Mouse (Mus musculus): ENCODE data around the gene Ppwd1. TPM values are rescaled to one million over a fixed set of nuclear protein-coding genes. Genes with fewer than 3 reads are reported as not detected.
"Not testable (repeated sequence)": the region's sequence is repeated elsewhere in the genome, so short reads cannot be mapped to it uniquely, and the experiment has no call there.

Ppwd1 gene
- polyA plus RNA-seq (2012; rRNA removed): 0.25 and 0.27 TPM in 2 replicates

- H3K27me3 ChIP-seq (ENCODE audit: control insufficient read depth, insufficient read depth, low read length): no peaks in the 10 kb centered on the region
- under 1% methylated on average over 55 of the region's 55 CpGs for WGBS
- TF ChIP-seq CTCF (IDR thresholded peaks at IDR 0.05; ENCODE audit: extremely low read depth, insufficient read length, insufficient replicate concordance, low read depth, low read length): 0 out of 2 replicates have a peak, but pooled peaks have one; percentile 3
- peak; percentile 72 for TF ChIP-seq POLR2A (IDR thresholded peaks at IDR 0.05; ENCODE audit: low read depth, low read length)
Measured at GRCm38 (mm10) chr13:104228384-104229066, at the start of gene Ppwd1, which contains the start of gene Cenpk. Gene Ppwd1 (minus strand): TSS chr13:104228843. Gene Cenpk (plus strand): TSS chr13:104228611.

DNA sequence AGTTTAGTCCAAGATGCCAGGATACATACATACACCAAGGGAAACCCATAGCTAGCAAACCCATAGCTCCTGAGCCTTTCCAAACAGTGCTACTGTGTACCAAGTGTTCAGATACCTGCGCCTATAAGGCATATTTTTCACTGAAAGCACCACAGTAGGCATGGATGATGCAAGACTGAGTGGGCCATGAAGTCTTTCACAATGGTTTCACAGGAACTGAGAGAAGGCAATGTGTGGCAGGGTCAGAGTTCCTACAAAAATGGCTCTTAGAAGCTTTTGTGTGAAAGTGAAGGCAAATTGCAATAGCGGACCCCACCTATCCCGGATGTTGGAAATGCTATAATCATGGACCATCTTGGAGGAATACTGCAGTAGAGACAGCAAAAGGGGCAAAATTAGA is 30.4 kb upstream of the Ppwd1 start:
- Histone ChIP-seq H3K36me3 (ENCODE audit: control insufficient read depth, insufficient read depth, low read length) (no peaks in the 10 kb centered on the region), H3K4me3 (ENCODE audit: low read depth, low read length) (no peak overlapping the region), H3K27me3 (ENCODE audit: control insufficient read depth, insufficient read depth, low read length) (no peaks in the 10 kb centered on the region), H3K27ac (ENCODE audit: insufficient read depth, low read depth, low read length) (no peak overlapping the region), H3K4me1 (ENCODE audit: control insufficient read depth, insufficient read depth, insufficient read length, low read length) (no peaks in the 10 kb centered on the region)
- 90% methylated on average over 3 of the region's 3 CpGs for WGBS
- TF ChIP-seq CTCF (IDR thresholded peaks at IDR 0.05; ENCODE audit: extremely low read depth, insufficient read length, insufficient replicate concordance, low read depth, low read length) (no peak), POLR2A (IDR thresholded peaks at IDR 0.05; ENCODE audit: low read depth, low read length) (no peak)

More at GRCm38 (mm10) chr13:104228384-104229066, at the start of gene Ppwd1, which contains the start of gene Cenpk:
- Histone ChIP-seq H3K4me1 (ENCODE audit: control insufficient read depth, insufficient read depth, insufficient read length, low read length) (no peaks in the 10 kb centered on the region), H3K4me3 (ENCODE audit: low read depth, low read length) (peak within 1 kb of the TSS; percentile 90), H3K36me3 (ENCODE audit: control insufficient read depth, insufficient read depth, low read length) (0 out of 2 replicates have a peak, but pooled peaks cover 1% of the 10 kb centered on the region), H3K27ac (ENCODE audit: insufficient read depth, low read depth, low read length) (peak within 1 kb of the TSS; percentile 94)

DNA sequence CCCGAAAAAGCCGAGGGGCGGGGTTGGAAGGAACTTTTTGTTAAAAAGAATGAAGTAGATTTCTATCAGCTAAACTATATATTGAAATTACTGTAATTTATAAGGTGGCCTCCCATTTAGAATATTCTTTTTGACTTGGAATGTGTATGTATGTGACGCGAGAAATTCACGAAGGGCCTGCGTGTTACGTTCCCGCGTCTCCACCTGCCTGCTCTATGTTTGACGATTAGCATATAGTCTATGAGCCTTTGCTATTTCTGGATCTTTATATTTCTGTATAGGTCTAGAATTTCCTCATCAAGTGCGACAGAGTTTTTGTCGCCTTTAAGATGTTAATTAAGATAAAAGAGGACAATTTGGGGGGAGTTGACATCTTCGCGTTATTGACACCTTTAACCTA is 538 bp upstream of the Ppwd1 start:
- Histone ChIP-seq H3K27me3 (ENCODE audit: control insufficient read depth, insufficient read depth, low read length) (no peaks in the 10 kb centered on the region), H3K36me3 (ENCODE audit: control insufficient read depth, insufficient read depth, low read length) (no peaks in the 10 kb centered on the region), H3K27ac (ENCODE audit: insufficient read depth, low read depth, low read length) (no peak overlapping the region), H3K4me1 (ENCODE audit: control insufficient read depth, insufficient read depth, insufficient read length, low read length) (no peaks in the 10 kb centered on the region), H3K4me3 (ENCODE audit: low read depth, low read length) (peak overlapping the region; percentile 90)
- TF ChIP-seq POLR2A (IDR thresholded peaks at IDR 0.05; ENCODE audit: low read depth, low read length) (no peak), CTCF (IDR thresholded peaks at IDR 0.05; ENCODE audit: extremely low read depth, insufficient read length, insufficient replicate concordance, low read depth, low read length) (no peak)
- 2% methylated on average over 15 of the region's 15 CpGs for WGBS

GRCm38 (mm10) chr13:104227478-104227877 is 1.2 kb downstream of the Ppwd1 start:
- Histone ChIP-seq H3K27me3 (ENCODE audit: control insufficient read depth, insufficient read depth, low read length) (no peaks in the 10 kb centered on the region), H3K27ac (ENCODE audit: insufficient read depth, low read depth, low read length) (no peak overlapping the region), H3K4me1 (ENCODE audit: control insufficient read depth, insufficient read depth, insufficient read length, low read length) (no peaks in the 10 kb centered on the region), H3K36me3 (ENCODE audit: control insufficient read depth, insufficient read depth, low read length) (peaks cover 4% of the 10 kb centered on the region), H3K4me3 (ENCODE audit: low read depth, low read length) (no peak overlapping the region)
- whole genome bisulfite sequencing: 7% methylated on average over 3 of the region's 3 CpGs
- no peak for TF ChIP-seq POLR2A (IDR thresholded peaks at IDR 0.05; ENCODE audit: low read depth, low read length)
- TF ChIP-seq CTCF (IDR thresholded peaks at IDR 0.05; ENCODE audit: extremely low read depth, insufficient read length, insufficient replicate concordance, low read depth, low read length): no peak

DNA sequence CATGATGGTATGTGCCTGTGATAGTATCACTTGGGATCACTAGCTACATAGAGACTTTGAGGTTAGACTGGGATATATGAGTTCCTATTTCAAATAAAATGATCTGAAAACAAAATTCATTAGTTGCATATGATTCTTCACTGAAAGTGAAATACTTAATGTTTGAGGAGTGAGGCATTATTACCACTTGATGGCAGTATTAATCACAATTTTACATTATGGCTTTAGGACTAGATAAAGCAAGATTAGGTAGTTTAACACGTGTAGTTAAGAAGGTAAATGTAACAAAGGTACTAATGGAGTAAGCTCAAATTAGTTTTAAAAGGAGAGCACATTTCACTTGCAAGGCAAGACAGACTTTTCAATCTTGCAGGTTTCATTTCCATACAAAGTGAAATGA is 24.3 kb downstream of the Ppwd1 start:
- H3K36me3 ChIP-seq (ENCODE audit: control insufficient read depth, insufficient read depth, low read length): peaks cover 26% of the 10 kb centered on the region
- WGBS: 31% methylated on average over 1 of the region's 1 CpGs
- H3K4me3 ChIP-seq (ENCODE audit: low read depth, low read length): no peak overlapping the region
- no peak overlapping the region for H3K27ac ChIP-seq (ENCODE audit: insufficient read depth, low read depth, low read length)
- H3K27me3 ChIP-seq (ENCODE audit: control insufficient read depth, insufficient read depth, low read length): no peaks in the 10 kb centered on the region
- no peaks in the 10 kb centered on the region for H3K4me1 ChIP-seq (ENCODE audit: control insufficient read depth, insufficient read depth, insufficient read length, low read length)
- TF ChIP-seq POLR2A (IDR thresholded peaks at IDR 0.05; ENCODE audit: low read depth, low read length) (no peak), CTCF (IDR thresholded peaks at IDR 0.05; ENCODE audit: extremely low read depth, insufficient read length, insufficient replicate concordance, low read depth, low read length) (no peak)

DNA sequence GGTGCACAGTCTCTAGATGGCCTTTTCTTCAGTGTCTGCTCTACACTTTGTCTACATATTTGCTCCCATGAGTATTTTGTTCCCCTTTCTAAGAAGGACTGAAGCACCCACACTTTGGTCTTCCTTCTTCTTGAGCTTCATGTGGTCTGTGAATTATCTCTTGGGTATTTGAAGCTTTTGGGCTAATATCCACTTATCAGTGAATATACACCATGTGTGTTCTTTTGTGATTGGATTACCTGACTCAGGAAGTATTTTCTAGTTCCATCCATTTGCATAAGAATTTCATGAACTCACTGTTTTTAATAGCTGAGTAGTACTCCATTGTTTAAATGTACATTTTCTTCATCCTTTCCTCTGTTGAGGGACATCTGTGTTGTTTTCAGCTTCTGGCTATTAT is 32.8 kb downstream of the Ppwd1 start:
- H3K27me3 ChIP-seq (ENCODE audit: control insufficient read depth, insufficient read depth, low read length); H3K4me1 ChIP-seq (ENCODE audit: control insufficient read depth, insufficient read depth, insufficient read length, low read length); H3K4me3 ChIP-seq (ENCODE audit: low read depth, low read length); H3K27ac ChIP-seq (ENCODE audit: insufficient read depth, low read depth, low read length): not testable (repeated sequence)
- peaks cover 20% of the 10 kb centered on the region for H3K36me3 ChIP-seq (ENCODE audit: control insufficient read depth, insufficient read depth, low read length)

GRCm38 (mm10) chr13:104187357-104187756 is 41.3 kb downstream of the Ppwd1 start:
- no peak for TF ChIP-seq POLR2A (IDR thresholded peaks at IDR 0.05; ENCODE audit: low read depth, low read length)
- TF ChIP-seq CTCF (IDR thresholded peaks at IDR 0.05; ENCODE audit: extremely low read depth, insufficient read length, insufficient replicate concordance, low read depth, low read length): no peak
- Histone ChIP-seq H3K27ac (ENCODE audit: insufficient read depth, low read depth, low read length) (no peak overlapping the region), H3K27me3 (ENCODE audit: control insufficient read depth, insufficient read depth, low read length) (no peaks in the 10 kb centered on the region), H3K36me3 (ENCODE audit: control insufficient read depth, insufficient read depth, low read length) (peaks cover 33% of the 10 kb centered on the region), H3K4me1 (ENCODE audit: control insufficient read depth, insufficient read depth, insufficient read length, low read length) (no peaks in the 10 kb centered on the region), H3K4me3 (ENCODE audit: low read depth, low read length) (no peak overlapping the region)
- 69% methylated on average over 4 of the region's 4 CpGs for WGBS
